Mouse (Mus musculus) spleen, adult 2 months (tissue): ENCODE results near the gene Rangap1. TPM values are rescaled to one million over a fixed set of nuclear protein-coding genes. Genes with fewer than 3 reads are reported as not detected.
A peak's percentile ranks its signal among the peaks of the same experiment; 100 is the strongest.

Source experiments
- DNase-seq, 2 experiments: peaks; one replicate each; pipeline versions ENCODE4 v3.0.0 to v3.0.0-alpha.2; 2012 to 2021; ENCODE audit warnings: low spot score in 2 of 2, low read depth in 1 of 2
- H3K27ac ChIP-seq: fragments of 200-500 bp; 2 replicates; pipeline ENCODE4 v1.5.1; 2012; ENCODE audit warnings: low read length, inconsistent platforms; ENCODE audit not compliant: insufficient read depth
- H3K27me3 ChIP-seq: fragments of 200-500 bp; 2 replicates; pipeline ENCODE4 v1.6.1; 2012; ENCODE audit warnings: mild to moderate bottlenecking, moderate library complexity, low read length, inconsistent platforms; ENCODE audit not compliant: control insufficient read depth, insufficient read depth
- H3K36me3 ChIP-seq: fragments of 200-500 bp; 2 replicates; pipeline ENCODE4 v1.6.1; 2012; ENCODE audit warnings: mild to moderate bottlenecking, low read length, inconsistent platforms; ENCODE audit not compliant: control insufficient read depth, insufficient read depth
- H3K4me1 ChIP-seq: fragments of 200-500 bp; 2 replicates; pipeline ENCODE4 v1.6.1; 2011; ENCODE audit warnings: inconsistent platforms; ENCODE audit not compliant: control insufficient read depth, insufficient read depth, insufficient read length
- H3K4me3 ChIP-seq: fragments of 200-500 bp; 2 replicates; pipeline ENCODE4 v1.5.1; 2011; ENCODE audit warnings: mild to moderate bottlenecking, inconsistent platforms; ENCODE audit not compliant: insufficient read depth, insufficient read length; ENCODE audit errors: extremely low read depth
- CTCF ChIP-seq: fragments of 200-500 bp; IDR thresholded peaks from 2 replicates; pipeline ENCODE4 v1.5.1; 2011; ENCODE audit warnings: mild to moderate bottlenecking, inconsistent platforms; ENCODE audit not compliant: insufficient read depth, insufficient read length, insufficient replicate concordance; ENCODE audit errors: extremely low read depth
- POLR2A ChIP-seq: fragments of 200-500 bp; IDR thresholded peaks from 2 replicates; pipeline ENCODE4 v1.6.1; 2011; ENCODE audit warnings: low read depth, low read length, inconsistent platforms
- WGBS: fragments of 180-500 bp; shearing (Covaris S2); methylation state at CpG from one replicate; pipeline ENCODE4 v1.1.7; 2018; 5-methylcytosine and 5-hydroxymethylcytosine counted together
- polyA plus RNA-seq: library from polyadenylated mRNA; depleted of rRNA; stranded (reverse); fragments of >200 nt; gene quantifications from 2 replicates; pipeline ENCODE4 v1.2.3, GENCODE M21; 2012; rRNA removed

Gene Rangap1
- polyA plus RNA-seq, 1 experiment = 26.6 TPM

- WGBS = 97% methylated on average over 3 of the region's 3 CpGs
- H3K27me3 ChIP-seq = no peaks in the 10 kb centered on the region
- H3K27ac ChIP-seq = no peak overlapping the region
- no peaks in the 10 kb centered on the region for H3K4me1 ChIP-seq
- TF ChIP-seq POLR2A = no peak
- TF ChIP-seq CTCF = no peak
- peaks cover 17% of the 10 kb centered on the region for H3K36me3 ChIP-seq
- no peak overlapping the region for H3K4me3 ChIP-seq
- DNase-seq = no peak
Observed at GRCm38 (mm10) chr15:81676637-81677036, 68.7 kb downstream of the Rangap1 start.

GRCm38 (mm10) chr15:81670231-81670640, 75.1 kb downstream of the Rangap1 start:
- Histone ChIP-seq H3K27me3 (no peaks in the 10 kb centered on the region), H3K4me3 (no peak overlapping the region), H3K27ac (no peak overlapping the region), H3K4me1 (no peaks in the 10 kb centered on the region), H3K36me3 (peaks cover 17% of the 10 kb centered on the region)
- TF ChIP-seq CTCF (peak; percentile 35; the same call in 1 of the 2 replicates), POLR2A (no peak)
- WGBS = 91% methylated on average over 4 of the region's 4 CpGs
- peak in 1 of 2 experiments; percentile 22 for DNase-seq

- peaks cover 9% of the 10 kb centered on the region for H3K36me3 ChIP-seq
- TF ChIP-seq POLR2A (no peak), CTCF (no peak)
- no peak overlapping the region for H3K4me3 ChIP-seq
- no peaks in the 10 kb centered on the region for H3K27me3 ChIP-seq
- no peak overlapping the region for H3K27ac ChIP-seq
- no peak for DNase-seq
- peaks cover 5% of the 10 kb centered on the region; the same call in 1 of the 2 replicates for H3K4me1 ChIP-seq
- WGBS = 92% methylated on average over 10 of the region's 10 CpGs
Observed at GRCm38 (mm10) chr15:81666957-81667356, 78.4 kb downstream of the Rangap1 start.

GRCm38 (mm10) chr15:81663697-81664561, 81.4 kb downstream of the Rangap1 start, which contains the start of gene L3mbtl2:
Gene L3mbtl2, plus strand, starts transcription at chr15:81663889.
- peaks cover 4% of the 10 kb centered on the region for H3K36me3 ChIP-seq
- peak; percentile 72 to 90 for DNase-seq
- peaks cover 5% of the 10 kb centered on the region; the same call in 1 of the 2 replicates for H3K4me1 ChIP-seq
- H3K27ac ChIP-seq = no peak within 1 kb of the TSS
- under 1% methylated on average over 55 of the region's 55 CpGs for WGBS
- H3K27me3 ChIP-seq = no peaks in the 10 kb centered on the region
- H3K4me3 ChIP-seq = peak within 1 kb of the TSS; percentile 95
- TF ChIP-seq POLR2A (no peak; the same call in 1 of the 2 replicates), CTCF (no peak)

- Histone ChIP-seq H3K27ac (no peak overlapping the region), H3K27me3 (no peaks in the 10 kb centered on the region), H3K36me3 (peaks cover 3% of the 10 kb centered on the region), H3K4me3 (no peak overlapping the region), H3K4me1 (peaks cover 5% of the 10 kb centered on the region; the same call in 1 of the 2 replicates)
- TF ChIP-seq POLR2A (no peak), CTCF (no peak)
- DNase-seq = no peak
- 76% methylated on average over 10 of the region's 10 CpGs for WGBS
Observed at GRCm38 (mm10) chr15:81663281-81663680, 82.0 kb downstream of the Rangap1 start.

- DNase-seq = no peak
- Histone ChIP-seq H3K4me1 (peaks cover 5% of the 10 kb centered on the region; the same call in 1 of the 2 replicates), H3K27ac (no peak overlapping the region), H3K27me3 (no peaks in the 10 kb centered on the region), H3K36me3 (no peaks in the 10 kb centered on the region), H3K4me3 (no peak overlapping the region)
- no peak for TF ChIP-seq CTCF
- no peak for TF ChIP-seq POLR2A
- WGBS = 93% methylated on average over 2 of the region's 2 CpGs
Observed at GRCm38 (mm10) chr15:81661701-81662100, 83.6 kb downstream of the Rangap1 start.

Other genes starting within 250 kb of the Rangap1 start
- gene Ep300, start 160.2 kb downstream of the Rangap1 start, polyA plus RNA-seq = 37.6 and 39.3 TPM in 2 replicates
- gene L3mbtl2, start 81.6 kb downstream of the Rangap1 start, polyA plus RNA-seq = 14.9 and 16.3 TPM in 2 replicates
- gene Chadl, start 48.2 kb downstream of the Rangap1 start, polyA plus RNA-seq = 0.61 and 0.63 TPM in 2 replicates
- gene Zc3h7b, start 473 bp downstream of the Rangap1 start, polyA plus RNA-seq = 18.8 and 24.9 TPM in 2 replicates
- gene Tef, start 56.9 kb upstream of the Rangap1 start, polyA plus RNA-seq = 21.2 and 21.9 TPM in 2 replicates
- gene Tob2, start 113.3 kb upstream of the Rangap1 start, polyA plus RNA-seq = 24.8 and 36.6 TPM in 2 replicates
- gene Phf5a, start 126.4 kb upstream of the Rangap1 start, polyA plus RNA-seq = 22.7 and 29.8 TPM in 2 replicates
- 68.7 and 80.4 TPM in 2 replicates for gene Aco2, start 126.8 kb upstream of the Rangap1 start, polyA plus RNA-seq
- 8.6 and 11.1 TPM in 2 replicates for gene Polr3h, start 180.7 kb upstream of the Rangap1 start, polyA plus RNA-seq
- gene Csdc2, start 191.2 kb upstream of the Rangap1 start, polyA plus RNA-seq = 5.4 and 6.1 TPM in 2 replicates
- gene Pmm1, start 215.4 kb upstream of the Rangap1 start, polyA plus RNA-seq = 18.2 and 28.1 TPM in 2 replicates
- not detected in 2 replicates for gene 1700029P11Rik, start 235.0 kb upstream of the Rangap1 start, polyA plus RNA-seq
- 11.8 TPM in 2 replicates for gene Xrcc6, start 242.3 kb upstream of the Rangap1 start, polyA plus RNA-seq